Mouse (Mus musculus) lung, embryonic 14.5 days (tissue): ENCODE results near the gene 1700015F17Rik. TPM values are rescaled to one million over a fixed set of nuclear protein-coding genes. Genes with fewer than 3 reads are reported as not detected.

Experiments used
- ATAC-seq: fragments of 200-750 bp; cut with Nextera tagmentation; 2 replicates; pipeline ENCODE4 v1.8.0; 2017; ENCODE audit warnings: mild to moderate bottlenecking, moderate TSS enrichment, moderate library complexity; ENCODE audit not compliant: insufficient read depth
- DNase-seq: peaks from one replicate; pipeline ENCODE4 v3.0.0-alpha.2; 2015
- H3K27ac ChIP-seq: fragments of 300-500 bp; sonication (generic); 2 replicates; pipeline ENCODE4 v1.5.1; 2014; ENCODE audit warnings: low read depth, mild to moderate bottlenecking, moderate library complexity
- H3K27me3 ChIP-seq: fragments of 300-500 bp; sonication (generic); 2 replicates; pipeline ENCODE4 v1.6.1; 2014; ENCODE audit warnings: low read length, control low read depth; ENCODE audit not compliant: insufficient read depth
- H3K36me3 ChIP-seq: fragments of 300-500 bp; sonication (generic); 2 replicates; pipeline ENCODE4 v1.6.1; 2014; ENCODE audit warnings: control low read depth; ENCODE audit not compliant: insufficient read depth
- H3K4me1 ChIP-seq: fragments of 300-500 bp; sonication (generic); 2 replicates; pipeline ENCODE4 v1.6.1; 2014; ENCODE audit warnings: antibody characterized with exemption, control low read depth; ENCODE audit not compliant: insufficient read depth
- H3K4me2 ChIP-seq: fragments of 300-500 bp; sonication (generic); 2 replicates; pipeline ENCODE4 v1.6.1; 2014; ENCODE audit warnings: mild to moderate bottlenecking
- H3K4me3 ChIP-seq: fragments of 300-500 bp; sonication (generic); 2 replicates; pipeline ENCODE4 v1.5.1; 2014; ENCODE audit warnings: low read depth, low read length
- H3K9ac ChIP-seq: fragments of 300-500 bp; sonication (generic); 2 replicates; pipeline ENCODE4 v1.6.1; 2014
- H3K9me3 ChIP-seq: fragments of 300-500 bp; sonication (generic); 2 replicates; pipeline ENCODE4 v1.6.1; 2016; ENCODE audit warnings: low read depth, low read length, control low read depth
- CTCF ChIP-seq: IDR thresholded peaks from 2 replicates; pipeline ENCODE4 v1.5.1; 2016; ENCODE audit warnings: antibody characterized with exemption, low read depth
- WGBS: fragments of 180-500 bp; shearing (Covaris S2); extraction: QIAGEN DNeasy Blood & Tissue Kit; methylation state at CpG from one replicate; pipeline ENCODE4 v1.1.7; 2014; 5-methylcytosine and 5-hydroxymethylcytosine counted together
- polyA plus RNA-seq: library from polyadenylated mRNA; unstranded; fragments of >200 nt; fragmentation: Nextera tagmentation; extraction: Ambion mirVana; gene quantifications from 2 replicates; pipeline ENCODE4 v1.2.1, GENCODE M21; 2014

1700015F17Rik gene
- polyA plus RNA-seq, 1 experiment from 2014 or later, result not detected

GRCm38 (mm10) chr5:5423723-5424171, 55.2 kb downstream of the 1700015F17Rik start:
- Histone ChIP-seq H3K27ac (no peak overlapping the region; the same call in 1 of the 2 replicates), H3K4me3 (no peak overlapping the region), H3K4me1 (no peaks in the 10 kb centered on the region), H3K27me3 (no peaks in the 10 kb centered on the region), H3K9ac (no peak overlapping the region), H3K9me3 (no peaks in the 10 kb centered on the region), H3K36me3 (no peaks in the 10 kb centered on the region), H3K4me2 (no peak overlapping the region)
- ATAC-seq, result peak; percentile 54; the same call in 1 of the 2 replicates
- TF ChIP-seq CTCF, result no peak
- DNase-seq, result peak; percentile 16
- WGBS, result 49% methylated on average over 6 of the region's 6 CpGs

GRCm38 (mm10) chr5:5423081-5423480, 55.9 kb downstream of the 1700015F17Rik start:
- Histone ChIP-seq H3K4me3 (no peak overlapping the region), H3K9ac (no peak overlapping the region), H3K27me3 (no peaks in the 10 kb centered on the region), H3K4me2 (no peak overlapping the region), H3K27ac (no peak overlapping the region), H3K9me3 (no peaks in the 10 kb centered on the region), H3K4me1 (no peaks in the 10 kb centered on the region), H3K36me3 (no peaks in the 10 kb centered on the region)
- no peak for TF ChIP-seq CTCF
- 91% methylated on average over 4 of the region's 4 CpGs for WGBS
- DNase-seq (peak; percentile 16), ATAC-seq (no peak)

- TF ChIP-seq CTCF, result no peak
- H3K4me3 ChIP-seq, result no peak overlapping the region
- H3K4me1 ChIP-seq, result no peaks in the 10 kb centered on the region
- H3K27me3 ChIP-seq, result no peaks in the 10 kb centered on the region
- DNase-seq, result no peak
- no peak overlapping the region for H3K4me2 ChIP-seq
- H3K9me3 ChIP-seq, result no peaks in the 10 kb centered on the region
- no peak overlapping the region for H3K9ac ChIP-seq
- no peak overlapping the region for H3K27ac ChIP-seq
- 90% methylated on average over 2 of the region's 2 CpGs for WGBS
- H3K36me3 ChIP-seq, result no peaks in the 10 kb centered on the region
- ATAC-seq, result no peak
These were observed 57.5 kb downstream of the 1700015F17Rik start for GRCm38 (mm10) chr5:5421439-5421838.

- no peak for TF ChIP-seq CTCF
- no peaks in the 10 kb centered on the region for H3K4me1 ChIP-seq
- no peak within 1 kb of the TSS for H3K9ac ChIP-seq
- H3K4me3 ChIP-seq, result no peak within 1 kb of the TSS
- DNase-seq (no peak), ATAC-seq (no peak)
- 78% methylated on average over 9 of the region's 9 CpGs for WGBS
- H3K36me3 ChIP-seq, result no peaks in the 10 kb centered on the region
- H3K27ac ChIP-seq, result no peak within 1 kb of the TSS
- H3K9me3 ChIP-seq, result no peaks in the 10 kb centered on the region
- H3K27me3 ChIP-seq, result no peaks in the 10 kb centered on the region
- H3K4me2 ChIP-seq, result no peak within 1 kb of the TSS
These were observed 58.9 kb downstream of the 1700015F17Rik start, which contains the start of gene Cdk14 for GRCm38 (mm10) chr5:5419992-5420455. TSS of gene Cdk14 (minus strand) at chr5:5420312.

- no peak for DNase-seq
These were observed 59.7 kb downstream of the 1700015F17Rik start for GRCm38 (mm10) chr5:5419253-5419652.

GRCm38 (mm10) chr5:5414835-5415234, 64.1 kb downstream of the 1700015F17Rik start:
- H3K4me3 ChIP-seq, result no peak overlapping the region
- no peak overlapping the region for H3K27ac ChIP-seq
- WGBS, result 57% methylated on average over 3 of the region's 3 CpGs
- H3K27me3 ChIP-seq, result no peaks in the 10 kb centered on the region
- peak; percentile 23 for DNase-seq
- no peaks in the 10 kb centered on the region for H3K36me3 ChIP-seq
- no peak for TF ChIP-seq CTCF
- ATAC-seq, result peak; percentile 53; the same call in 1 of the 2 replicates
- H3K4me1 ChIP-seq, result no peaks in the 10 kb centered on the region
- no peak overlapping the region for H3K4me2 ChIP-seq
- H3K9me3 ChIP-seq, result no peaks in the 10 kb centered on the region
- H3K9ac ChIP-seq, result no peak overlapping the region

More at GRCm38 (mm10) chr5:5419253-5419652, 59.7 kb downstream of the 1700015F17Rik start:
- no peak overlapping the region for H3K4me3 ChIP-seq
- no peak for ATAC-seq
- H3K36me3 ChIP-seq, result no peaks in the 10 kb centered on the region
- H3K4me2 ChIP-seq, result no peak overlapping the region
- H3K4me1 ChIP-seq, result no peaks in the 10 kb centered on the region
- H3K27ac ChIP-seq, result no peak overlapping the region
- no peaks in the 10 kb centered on the region for H3K9me3 ChIP-seq
- 66% methylated on average over 1 of the region's 1 CpGs for WGBS
- no peak for TF ChIP-seq CTCF
- H3K9ac ChIP-seq, result no peak overlapping the region
- H3K27me3 ChIP-seq, result no peaks in the 10 kb centered on the region

GRCm38 (mm10) chr5:5411886-5412285, 67.1 kb downstream of the 1700015F17Rik start:
- Histone ChIP-seq H3K36me3 (no peaks in the 10 kb centered on the region), H3K27ac (no peak overlapping the region), H3K4me3 (no peak overlapping the region), H3K9me3 (no peaks in the 10 kb centered on the region), H3K4me1 (no peaks in the 10 kb centered on the region), H3K9ac (no peak overlapping the region), H3K4me2 (no peak overlapping the region), H3K27me3 (no peaks in the 10 kb centered on the region)
- TF ChIP-seq CTCF, result no peak
- DNase-seq (no peak), ATAC-seq (peak; percentile 38; the same call in 1 of the 2 replicates)
- 48% methylated on average over 2 of the region's 2 CpGs for WGBS
